Mouse (Mus musculus) heart, postnatal 4 days (tissue): ENCODE data around the gene Romo1. TPM values are rescaled to one million over a fixed set of nuclear protein-coding genes. Genes with fewer than 3 reads are reported as not detected.
"Not testable (repeated sequence)": the region's sequence is repeated elsewhere in the genome, so short reads cannot be mapped to it uniquely, and the experiment has no call there.

ENCODE experiments used
- DNase-seq: peaks from one replicate; pipeline ENCODE4 v3.0.0; 2021
- total RNA-seq, 2 experiments: library from RNA; stranded (reverse); gene quantifications; 2 replicates each; pipeline ENCODE4 v1.2.3; 2021

Romo1 gene
- total RNA-seq = 100 to 1,000 TPM; 273 to 278 TPM

DNA sequence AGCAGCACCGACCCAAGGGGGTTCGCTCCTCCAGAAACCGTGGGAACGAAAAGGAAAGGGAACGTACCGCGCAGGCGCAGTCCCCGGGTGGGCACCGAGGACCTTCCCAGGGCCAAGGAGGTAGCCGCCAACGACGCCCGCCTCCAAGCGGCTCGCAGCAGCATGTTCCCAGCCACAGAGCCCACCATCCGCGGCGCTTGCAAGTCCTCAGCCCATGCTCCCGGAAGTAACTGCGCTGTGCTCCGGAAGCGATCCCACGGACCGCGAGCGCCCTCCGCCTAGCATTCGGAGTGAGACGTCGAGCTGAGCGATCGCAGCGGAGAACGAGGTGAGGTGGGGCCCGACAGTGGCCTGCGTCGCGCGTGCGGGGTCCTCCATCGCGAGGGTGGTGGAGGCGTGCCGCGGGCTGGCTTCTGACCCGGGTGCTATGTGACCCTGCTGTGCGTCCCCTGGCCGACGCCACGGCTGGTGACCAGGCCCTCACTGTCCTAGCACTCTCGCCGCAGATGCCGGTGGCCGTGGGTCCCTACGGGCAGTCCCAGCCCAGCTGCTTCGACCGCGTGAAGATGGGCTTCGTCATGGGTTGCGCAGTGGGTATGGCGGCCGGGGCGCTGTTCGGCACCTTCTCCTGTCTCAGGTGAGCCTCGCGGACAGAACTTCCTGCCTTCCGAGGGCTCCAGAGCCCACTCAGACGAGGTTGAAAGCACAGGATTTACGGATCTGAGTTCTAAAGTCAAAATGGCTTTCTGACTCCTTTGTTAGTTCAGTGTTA is at the start of gene Romo1, which contains the start of gene Nfs1:
Romo1 (plus strand) TSS at position 87 of the 772 bp plus-strand sequence.
Nfs1 (minus strand) TSS at position 234 of the 772 bp plus-strand sequence.
- peak; percentile 96 for DNase-seq

DNA sequence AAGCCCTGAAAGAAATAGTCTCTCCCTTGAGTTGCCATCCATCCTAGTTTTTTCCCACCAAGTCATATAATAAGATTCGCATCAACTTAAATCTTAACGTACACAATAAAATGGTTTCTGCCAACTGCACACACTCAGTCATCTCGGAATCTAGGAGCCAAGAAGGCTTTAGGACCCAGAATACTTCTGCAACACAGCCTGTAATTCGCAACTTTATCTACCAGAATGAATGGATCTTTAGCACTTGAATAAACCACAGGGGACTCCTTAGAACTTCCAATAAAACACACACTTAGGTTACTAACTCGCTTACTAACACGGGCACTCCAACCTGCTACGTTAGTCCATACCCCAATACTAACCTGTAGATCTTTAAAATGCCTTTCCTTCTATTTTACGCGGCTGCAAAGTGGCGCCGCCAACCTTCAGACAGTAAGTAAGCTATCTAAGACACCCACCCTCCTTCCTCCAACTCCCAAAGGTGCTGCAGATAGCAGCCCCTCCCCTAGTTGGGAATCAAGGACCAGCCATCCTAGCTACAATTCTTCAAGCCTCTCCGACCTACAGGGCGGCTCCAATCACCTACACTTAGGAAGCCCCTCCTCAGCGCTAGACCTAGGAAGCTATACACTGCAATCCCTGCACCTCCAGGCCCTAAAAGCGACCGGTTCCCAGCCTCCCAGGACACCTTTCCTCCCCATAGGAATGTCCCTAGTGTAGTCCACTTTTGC is 33.0 kb upstream of the Romo1 start:
- no peak for DNase-seq

DNA sequence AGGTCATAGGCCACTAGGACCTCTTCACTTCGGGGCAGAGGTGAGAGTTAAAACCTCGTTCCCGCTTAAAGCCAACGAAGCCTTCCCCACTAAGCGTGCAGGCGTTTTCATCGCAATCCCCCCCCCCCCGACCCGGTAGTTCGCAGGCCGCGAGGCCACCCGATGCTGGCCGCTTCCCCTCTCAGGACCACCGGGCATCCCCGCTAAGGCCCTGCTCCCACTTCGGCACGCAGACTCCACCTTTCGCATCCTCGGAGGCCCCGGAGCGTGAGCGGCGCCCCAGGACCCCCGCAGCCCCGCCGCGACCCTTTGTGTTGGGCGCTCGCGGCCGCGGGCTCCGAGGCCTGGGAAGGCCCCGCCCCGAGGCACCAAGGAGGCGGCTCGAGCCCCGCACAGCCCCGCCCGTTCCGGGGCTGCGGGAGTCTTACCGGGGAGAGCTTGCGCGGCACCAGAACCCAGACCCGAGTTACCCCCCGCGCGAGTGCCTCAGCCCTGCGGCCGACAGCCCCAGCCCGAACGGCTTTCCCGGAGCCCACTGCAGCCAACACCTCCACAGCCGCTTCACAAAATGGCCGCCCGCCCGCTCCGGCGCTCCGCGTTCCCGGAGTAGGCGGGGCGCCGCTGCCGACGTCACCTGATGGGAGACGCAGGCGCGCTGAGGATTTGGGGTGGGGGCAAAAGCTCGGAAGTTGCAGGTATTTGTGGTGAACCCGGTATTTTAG is 32.3 kb upstream of the Romo1 start, which contains the start of the genes Cpne1 and Rbm12:
Cpne1 (minus strand) TSS at position 608 of the 722 bp plus-strand sequence.
Rbm12 (minus strand) TSS at position 621 of the 722 bp plus-strand sequence.
- DNase-seq = peak; percentile 94

DNA sequence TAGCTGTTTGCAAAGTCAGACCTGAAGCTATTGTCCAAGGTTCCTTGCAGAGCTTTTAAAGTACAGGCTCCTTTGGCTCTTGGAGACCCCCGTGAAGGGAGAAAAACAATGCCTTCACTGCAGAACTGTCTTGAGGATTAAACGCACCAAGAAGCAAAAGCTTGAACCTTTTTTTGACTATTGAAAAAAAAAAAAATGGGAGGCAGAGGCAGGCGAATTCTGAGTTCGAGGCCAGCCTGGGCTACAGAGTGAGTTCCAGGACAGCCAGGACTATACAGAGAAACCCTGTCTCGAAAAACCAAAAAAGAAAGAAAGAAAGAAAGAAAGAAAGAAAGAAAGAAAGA is 31.8 kb upstream of the Romo1 start:
- DNase-seq = not testable (repeated sequence)

DNA sequence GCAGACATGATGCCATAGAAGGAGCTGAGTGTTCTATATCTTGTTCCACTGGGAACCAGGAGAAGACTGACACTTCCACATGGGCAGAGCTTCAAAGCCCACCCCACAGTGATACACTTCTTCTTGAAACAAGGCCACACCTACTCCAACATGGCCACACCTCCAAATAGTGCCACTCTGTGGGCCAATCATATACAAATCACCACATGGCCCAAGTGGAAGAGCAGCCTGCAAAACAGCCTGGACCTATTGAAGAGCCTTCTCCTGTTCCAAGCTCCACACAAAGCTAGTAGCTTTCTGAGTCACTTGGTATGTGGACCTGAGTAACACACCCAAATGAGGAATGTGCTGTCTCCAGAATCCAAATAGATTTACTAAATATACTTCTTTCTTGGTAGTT is 24.3 kb upstream of the Romo1 start:
- DNase-seq = no peak

DNA sequence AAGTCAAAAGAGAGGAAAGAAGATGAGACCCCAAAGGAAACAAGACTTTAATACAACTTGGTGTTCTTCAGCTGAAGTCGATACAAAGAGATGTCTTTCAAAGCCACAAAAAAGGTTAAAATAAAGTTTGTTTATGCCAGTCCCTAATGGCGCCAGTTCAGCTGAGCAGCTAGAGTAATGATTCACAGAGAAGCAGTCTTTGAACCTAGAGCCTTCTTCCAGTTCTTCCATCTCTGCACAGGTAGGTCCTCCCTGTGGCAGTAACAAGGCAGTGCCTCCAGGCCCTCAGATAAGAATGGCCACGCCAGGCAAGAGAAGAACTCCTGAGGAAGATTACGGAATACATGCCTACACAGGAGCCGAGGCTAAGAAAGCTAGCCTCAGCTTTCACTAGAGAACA is 20.1 kb upstream of the Romo1 start:
- DNase-seq = no peak

DNA sequence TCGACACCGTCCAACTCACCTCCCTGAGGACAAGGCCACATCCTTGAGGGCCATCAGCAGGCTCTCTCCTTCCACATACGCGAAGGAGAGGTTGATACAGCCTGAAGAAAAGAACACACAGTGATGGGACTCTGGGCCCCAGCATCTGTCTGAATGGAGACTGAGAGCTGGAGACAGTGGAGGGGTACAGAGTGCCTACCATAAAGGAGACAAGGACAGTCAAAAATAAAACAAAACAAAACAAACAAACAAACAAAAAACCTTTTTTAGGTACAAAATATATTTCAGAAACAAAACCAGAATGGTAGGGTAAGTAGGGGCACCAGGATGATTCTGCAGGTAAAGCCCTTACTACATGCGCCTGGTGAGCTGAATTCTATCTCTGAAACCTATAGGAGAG is 16.8 kb upstream of the Romo1 start, which contains the start of gene Gm28036:
Gm28036 (minus strand) TSS at position 101 of the 400 bp plus-strand sequence.
- DNase-seq = no peak

DNA sequence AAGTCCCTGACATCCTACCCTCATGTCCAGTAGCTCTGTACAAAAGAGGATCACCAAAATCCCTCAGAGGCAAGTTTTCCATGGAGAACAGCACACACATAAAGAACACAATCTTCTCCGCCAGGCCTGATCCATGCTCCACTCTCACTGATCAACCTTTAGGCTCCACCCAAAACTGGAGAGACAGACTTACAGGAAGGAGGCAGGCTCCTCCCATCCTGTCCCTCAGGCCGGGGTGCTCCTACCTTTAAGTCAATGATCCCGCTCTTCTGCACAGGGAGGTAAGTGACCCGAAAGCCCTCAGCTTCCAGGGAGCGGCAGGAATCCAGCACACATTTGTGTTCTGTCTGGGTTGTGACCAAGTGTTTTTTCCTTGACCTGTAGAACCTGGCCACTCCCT is 9.7 kb upstream of the Romo1 start:
- DNase-seq = no peak

DNA sequence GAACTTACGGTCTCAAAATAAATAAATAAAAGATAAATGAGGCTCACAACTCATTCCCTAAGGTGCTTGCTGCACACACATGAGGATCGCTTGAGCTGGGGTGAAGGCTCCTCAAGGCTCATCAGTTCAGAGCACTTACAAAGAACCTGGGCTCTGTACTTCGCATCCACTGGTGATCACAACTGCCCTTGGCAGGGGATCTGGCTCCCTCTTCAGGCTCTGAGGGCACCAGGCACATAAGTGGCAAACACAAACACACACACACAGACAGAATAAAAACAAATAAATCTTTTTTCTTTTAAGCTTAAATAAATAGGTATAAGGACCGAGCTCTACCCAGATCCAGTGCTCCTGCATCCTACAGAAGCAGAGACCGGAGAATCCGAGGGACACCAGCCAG is 8.1 kb upstream of the Romo1 start:
- DNase-seq = no peak

DNA sequence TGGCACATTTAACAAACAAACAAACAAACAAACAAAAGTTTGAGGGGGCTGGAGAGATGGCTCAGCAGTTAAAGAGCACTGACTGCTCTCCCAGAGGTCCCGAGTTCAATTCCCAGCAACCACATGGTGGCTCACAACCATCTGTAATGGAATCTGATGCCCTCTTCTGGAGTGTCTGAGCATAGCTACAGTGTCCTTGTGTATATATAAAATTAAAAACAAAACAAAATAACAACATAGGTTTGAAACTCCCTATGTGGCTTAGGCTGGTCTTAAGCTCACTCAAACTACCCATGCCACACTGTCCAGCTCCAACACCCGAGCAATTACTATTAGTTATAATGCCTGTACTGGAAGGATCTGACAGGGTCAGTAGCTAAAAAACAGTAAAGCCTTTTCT is 1.0 kb upstream of the Romo1 start:
- DNase-seq = no peak

DNA sequence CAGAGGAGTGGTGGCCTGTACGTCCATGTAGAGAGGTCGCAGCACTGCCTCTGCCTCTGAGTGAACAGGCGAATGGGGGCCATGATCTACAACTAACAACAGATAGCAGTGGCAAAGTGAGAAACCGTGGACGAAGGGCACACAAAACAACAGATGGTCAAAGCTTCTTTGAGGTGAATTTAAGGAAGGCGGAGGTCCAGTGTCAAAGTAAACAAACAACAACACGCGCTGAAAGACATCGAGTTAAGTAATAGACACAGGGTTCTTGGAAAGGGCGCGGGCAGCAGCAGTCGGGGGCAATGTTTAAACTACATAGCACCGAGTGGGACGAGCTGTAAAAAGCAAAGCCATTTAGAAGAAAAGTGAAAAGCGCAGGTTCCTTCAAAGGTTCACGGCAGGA is 472 bp upstream of the Romo1 start:
- DNase-seq = no peak

DNA sequence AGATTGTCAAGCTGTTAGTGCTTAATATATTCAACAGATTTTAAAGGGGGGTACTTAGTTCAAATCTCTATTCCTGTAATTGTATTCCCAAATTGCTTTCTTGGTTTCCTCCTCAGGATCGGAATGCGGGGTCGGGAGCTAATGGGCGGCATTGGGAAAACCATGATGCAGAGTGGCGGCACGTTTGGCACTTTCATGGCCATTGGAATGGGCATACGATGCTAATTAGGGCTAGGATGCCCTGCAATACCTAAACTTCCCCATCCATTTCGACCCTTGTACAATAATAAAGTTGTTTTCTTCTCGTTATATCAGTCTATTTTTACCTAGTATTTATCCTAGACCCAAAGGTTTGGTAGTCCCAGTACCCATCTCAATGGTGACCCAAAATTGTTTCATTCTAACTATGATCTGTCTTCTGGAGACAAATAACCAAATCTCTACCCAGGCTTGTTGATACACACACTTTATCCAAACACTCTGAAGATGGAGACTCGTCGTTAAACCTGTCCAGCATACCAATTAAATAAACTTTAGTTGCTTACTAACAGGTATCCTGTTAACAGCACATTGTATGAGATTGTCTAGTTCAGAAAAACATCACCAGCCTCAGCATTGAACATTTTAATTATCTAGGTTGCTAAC is 1.8 kb downstream of the Romo1 start:
- DNase-seq = no peak

DNA sequence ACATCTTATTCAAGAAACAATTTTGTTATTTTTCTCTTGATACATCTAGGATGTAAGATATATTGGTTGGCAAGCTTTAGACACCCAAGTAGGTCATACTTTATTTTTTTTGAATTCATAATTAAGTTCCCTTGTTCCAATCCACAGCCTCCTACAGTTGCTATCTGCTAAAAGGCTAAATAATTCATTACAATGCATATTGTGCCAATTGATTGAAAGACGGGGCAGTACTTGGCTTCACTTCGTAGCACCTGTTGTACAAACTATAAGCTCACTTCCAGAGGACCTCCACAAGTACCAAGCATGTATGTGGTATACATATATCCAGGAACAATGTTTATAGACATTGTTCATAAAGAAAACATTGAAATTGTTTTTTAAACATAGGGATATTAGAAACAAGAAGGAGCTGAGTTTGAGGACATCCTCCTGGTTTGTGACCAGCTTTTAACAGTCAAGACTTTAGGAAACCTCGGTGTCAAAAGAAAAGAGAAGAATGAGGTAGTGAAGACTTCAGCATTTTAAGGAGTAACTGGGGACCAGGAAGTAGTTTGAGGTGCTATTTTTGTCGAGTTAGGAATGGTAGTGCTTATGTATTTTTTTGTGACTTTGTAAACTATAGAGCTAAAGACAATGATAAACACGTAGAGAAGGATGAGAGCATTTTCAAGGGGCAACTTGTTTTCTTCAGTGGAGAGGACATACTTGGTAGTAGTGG is 2.6 kb downstream of the Romo1 start:
- no peak for DNase-seq

DNA sequence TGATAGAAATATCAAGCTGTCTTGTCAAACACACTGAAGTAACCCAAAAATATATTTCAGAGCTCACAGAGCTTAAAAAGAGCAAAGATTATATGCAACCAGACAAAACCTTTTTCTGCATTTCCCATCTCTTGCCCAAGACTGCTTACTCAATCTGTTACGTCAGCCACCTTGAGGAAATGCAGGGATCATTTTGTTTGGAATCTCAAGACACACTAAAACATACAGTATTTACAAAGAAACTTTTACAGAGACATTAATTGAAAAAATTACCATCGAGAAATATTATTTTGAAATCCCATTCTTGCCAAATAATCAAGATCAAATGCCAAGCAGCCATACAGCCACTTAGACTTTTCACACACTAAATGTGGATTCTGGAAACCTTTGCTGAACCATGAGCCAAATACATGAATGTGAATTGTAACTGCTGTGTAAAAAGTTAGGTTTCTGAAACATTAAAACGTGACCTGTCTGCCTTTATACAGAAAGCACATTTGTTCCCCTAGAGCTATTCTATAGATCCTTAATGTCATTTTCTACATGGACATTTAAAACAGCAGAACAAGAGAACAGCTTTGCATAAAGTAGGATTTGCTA is 3.6 kb downstream of the Romo1 start:
- DNase-seq = no peak

DNA sequence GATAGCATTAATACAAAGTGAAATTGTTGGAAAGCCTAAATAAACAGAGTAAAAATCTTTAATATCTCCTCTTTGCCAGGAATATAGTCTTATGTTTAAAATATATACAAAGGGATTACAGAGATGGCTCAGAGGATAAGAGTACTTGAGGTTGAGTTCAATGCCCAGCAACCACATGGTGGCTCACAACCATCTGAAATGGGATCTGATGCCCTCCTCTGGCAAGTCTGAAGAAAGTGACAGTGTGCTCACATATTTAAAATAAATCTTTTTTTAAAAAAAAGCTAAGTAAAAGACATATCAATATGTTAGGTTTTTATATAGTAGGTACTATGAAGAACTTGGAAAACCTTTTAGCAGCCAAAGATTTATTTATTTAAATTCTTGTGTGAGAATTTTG is 7.7 kb downstream of the Romo1 start:
- no peak for DNase-seq

DNA sequence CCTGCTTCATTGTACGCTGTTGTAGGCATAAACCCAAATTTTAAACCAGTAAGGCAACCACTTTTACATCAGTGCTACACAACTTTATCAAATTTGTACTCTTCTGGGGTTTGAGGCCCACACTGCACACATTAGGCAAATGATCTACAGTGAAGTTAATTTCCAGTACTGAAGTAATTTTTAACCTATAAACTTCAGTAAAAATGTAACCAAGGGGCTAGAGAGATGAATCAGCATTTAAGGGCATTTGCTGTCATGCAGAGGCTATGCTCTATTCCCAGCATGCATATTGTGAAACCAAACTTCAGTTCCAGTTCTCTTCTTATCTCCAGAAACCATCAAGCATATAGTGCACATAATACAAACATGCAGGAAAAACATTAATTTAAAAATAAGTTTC is 21.6 kb downstream of the Romo1 start:
- no peak for DNase-seq

DNA sequence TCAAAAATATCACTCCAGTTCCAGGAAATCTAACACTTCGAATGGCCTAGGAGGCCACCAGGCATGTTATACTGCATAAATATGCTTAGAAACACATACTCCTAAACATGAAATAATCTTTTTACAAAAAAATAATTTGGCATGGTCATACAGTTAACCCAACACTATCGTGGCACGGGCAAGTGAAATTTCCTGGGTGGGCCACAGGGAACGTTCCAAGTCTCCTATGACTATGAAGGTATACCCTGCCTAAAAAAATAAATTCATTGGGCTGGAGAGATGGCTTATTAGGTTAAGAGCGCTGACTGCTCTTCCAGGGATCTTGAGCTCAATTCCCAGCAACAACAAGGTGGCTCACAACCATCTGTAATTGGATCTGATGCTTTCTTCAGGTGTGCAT is 22.7 kb downstream of the Romo1 start:
- DNase-seq = no peak

DNA sequence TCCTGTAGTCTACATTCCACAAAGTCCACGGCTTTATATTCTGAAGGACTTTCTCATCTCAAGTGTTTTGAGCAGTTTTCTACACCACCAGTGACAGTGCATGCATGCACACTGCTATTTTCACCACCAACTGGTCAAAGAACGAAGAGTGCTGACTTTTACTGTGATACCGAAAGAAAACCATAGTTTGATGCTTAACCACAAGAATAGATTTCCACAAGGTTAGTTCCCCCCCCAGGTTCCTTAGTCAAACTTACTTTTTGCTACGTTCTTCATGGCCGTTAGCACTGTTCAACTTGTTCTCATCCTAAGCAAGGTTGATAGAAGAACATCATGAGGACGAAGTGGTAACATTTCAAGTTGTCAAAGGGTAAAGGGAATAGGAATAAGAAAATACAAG is 33.2 kb downstream of the Romo1 start:
- DNase-seq = no peak

DNA sequence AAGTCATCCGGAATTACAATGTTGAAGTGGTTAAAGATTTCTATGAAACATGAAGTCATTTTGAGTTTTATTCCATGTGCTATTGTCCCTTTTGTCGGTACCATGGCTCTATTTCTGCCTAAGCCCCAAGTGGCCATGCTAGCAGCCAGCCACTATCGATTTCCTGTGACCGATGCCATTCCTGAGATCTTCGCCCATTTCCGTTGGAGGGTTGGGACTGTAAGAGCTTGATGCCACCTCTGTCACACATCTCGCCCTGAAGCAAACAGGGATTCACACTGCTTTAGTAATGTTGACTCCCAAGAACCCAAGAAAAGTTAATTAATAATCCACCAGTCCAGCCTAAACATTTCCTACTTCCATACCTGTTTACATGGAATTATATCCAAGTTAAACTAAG is 33.8 kb downstream of the Romo1 start:
- no peak for DNase-seq

DNA sequence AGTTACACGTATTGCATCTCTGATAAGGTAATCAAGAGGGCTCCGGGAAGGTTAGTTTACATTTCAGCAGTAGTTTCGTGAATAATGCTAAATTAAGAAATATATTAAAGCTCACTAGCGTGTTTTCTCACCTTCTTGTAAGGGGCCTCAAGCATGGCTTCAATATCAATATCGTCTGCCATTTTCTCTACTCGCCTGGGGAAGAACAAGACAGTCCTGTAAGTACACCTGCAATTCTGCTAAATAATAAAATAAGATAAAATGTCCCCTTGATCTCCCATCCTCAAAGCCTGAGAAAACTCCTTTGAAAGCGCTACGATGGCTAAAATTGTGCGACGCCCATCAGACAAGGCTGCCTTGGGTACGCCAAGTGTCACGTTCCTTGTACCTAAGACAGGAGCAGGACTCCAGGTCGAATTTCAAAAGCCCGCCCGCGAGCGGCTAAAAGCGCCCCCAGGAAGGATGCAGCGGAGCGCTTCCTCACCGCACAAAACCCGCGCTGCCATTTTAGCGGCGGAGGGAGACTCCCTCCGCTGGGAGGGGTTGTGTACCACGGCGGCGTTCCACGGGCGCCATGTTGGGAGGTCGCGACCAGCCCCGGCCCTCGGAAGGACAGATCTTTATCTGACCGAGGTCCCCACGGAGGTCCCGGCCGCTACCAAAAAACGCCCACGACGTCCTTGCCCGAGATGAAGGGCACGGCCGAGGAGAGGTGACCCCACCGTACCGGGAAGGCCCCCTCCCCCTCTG is 35.4 kb downstream of the Romo1 start:
- DNase-seq = peak; percentile 83

DNA sequence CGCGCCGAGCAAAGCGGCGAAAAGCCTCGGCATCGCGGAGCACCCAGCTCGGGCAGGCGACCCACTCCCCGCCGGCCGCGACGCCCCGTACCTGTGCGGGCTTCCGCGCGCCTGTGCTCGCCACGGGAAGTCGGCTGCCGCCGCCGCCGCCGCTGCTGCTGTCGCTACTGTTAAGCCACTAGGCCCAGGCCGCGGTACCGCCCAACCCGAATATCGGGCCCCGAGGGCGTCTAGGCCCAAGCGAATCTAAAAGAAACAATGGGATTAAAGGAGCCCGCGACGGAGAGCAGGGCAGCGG is 35.9 kb downstream of the Romo1 start:
- DNase-seq = no peak
